Mouse (Mus musculus) kidney, postnatal 36 days (tissue): ENCODE data around the gene St6galnac3.

Experiments used
- DNase-seq, 2 experiments: peaks; one replicate each; pipeline ENCODE4 v3.0.0; 2021 to 2022; ENCODE audit warnings: mixed read lengths in 2 of 2

Gene St6galnac3

DNA sequence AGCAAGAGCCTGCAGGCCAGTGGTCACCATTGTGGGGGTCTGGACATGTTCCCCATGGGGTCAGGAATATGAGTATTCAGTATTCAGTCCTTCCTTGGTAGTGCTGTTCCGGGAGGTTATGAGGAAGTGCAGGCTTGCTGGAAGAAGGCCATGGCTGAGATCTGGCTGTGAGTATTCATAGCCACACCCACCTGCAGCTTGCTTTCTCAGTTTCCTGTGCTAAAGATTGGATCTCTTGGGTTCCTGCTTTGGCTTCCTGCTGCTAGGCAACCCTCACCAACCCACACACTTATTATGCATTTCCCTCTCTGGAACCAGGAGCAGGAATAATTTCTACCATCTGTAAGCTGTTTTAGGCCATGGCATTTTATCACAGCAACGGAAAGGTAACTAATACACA is 267.8 kb downstream of the St6galnac3 start:
- DNase-seq, result peak; percentile 8 to 31

DNA sequence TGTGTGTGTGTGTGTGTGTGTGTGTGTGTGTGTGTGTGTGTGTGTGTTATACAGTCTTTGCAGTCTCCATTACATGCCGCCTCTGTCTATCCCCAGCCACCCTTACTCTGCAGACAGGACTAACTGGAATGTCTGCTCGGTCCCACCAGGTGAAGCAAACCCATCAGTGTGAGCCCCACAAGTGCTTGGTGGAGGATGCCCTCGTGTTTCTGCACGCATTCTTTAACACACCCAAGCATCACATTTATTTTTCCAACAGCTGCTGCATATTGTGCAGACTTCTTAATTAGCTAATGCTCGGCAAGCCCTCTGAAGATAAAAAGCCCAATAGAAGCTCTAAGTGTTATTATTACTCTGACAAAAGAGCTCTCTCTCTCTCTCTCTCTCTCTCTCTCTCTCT is 268.7 kb downstream of the St6galnac3 start:
- DNase-seq, result no peak

DNA sequence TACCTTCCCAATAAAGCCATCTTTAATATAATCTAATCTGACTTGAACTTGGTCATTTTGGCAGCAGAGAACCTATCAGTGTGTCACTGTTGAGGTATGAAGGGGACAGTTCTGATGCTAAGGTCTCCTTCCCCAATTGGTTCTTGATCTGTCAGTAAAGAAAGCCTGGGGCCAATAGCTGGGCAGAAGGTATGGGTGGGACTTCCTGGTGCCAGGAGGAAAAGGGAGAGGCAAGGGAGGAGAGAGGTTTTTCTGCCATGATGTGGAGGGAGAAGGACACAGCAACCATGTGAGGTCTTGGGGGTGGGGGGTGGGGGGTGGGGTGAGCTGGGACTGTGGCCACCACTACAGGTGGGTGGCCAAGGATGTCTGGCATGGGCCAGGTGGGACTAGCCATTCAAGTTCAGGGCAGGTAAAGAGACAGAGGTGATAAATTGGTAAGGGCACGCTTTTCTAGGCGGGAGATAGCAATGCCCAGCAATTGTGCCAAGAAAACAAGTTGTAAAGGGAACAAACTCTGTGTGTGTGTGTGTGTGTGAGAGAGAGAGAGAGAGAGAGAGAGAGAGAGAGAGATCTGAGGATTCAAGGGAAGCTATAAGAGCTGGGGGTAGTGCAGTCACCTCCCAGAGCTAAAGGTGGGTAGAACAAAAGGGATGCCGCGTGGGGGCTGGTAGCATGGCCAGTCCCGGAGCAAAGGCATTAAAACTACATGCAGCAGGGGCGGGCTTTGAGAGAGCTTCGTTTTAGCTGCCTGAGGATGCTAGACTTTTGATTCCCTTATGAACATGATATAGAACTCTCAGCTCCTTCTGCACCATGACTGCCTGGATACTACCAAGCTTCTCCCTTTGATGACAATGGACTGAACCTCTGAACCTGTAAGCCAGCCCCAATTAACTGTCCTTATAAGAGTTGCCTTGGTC is 271.6 kb downstream of the St6galnac3 start:
- no peak for DNase-seq

DNA sequence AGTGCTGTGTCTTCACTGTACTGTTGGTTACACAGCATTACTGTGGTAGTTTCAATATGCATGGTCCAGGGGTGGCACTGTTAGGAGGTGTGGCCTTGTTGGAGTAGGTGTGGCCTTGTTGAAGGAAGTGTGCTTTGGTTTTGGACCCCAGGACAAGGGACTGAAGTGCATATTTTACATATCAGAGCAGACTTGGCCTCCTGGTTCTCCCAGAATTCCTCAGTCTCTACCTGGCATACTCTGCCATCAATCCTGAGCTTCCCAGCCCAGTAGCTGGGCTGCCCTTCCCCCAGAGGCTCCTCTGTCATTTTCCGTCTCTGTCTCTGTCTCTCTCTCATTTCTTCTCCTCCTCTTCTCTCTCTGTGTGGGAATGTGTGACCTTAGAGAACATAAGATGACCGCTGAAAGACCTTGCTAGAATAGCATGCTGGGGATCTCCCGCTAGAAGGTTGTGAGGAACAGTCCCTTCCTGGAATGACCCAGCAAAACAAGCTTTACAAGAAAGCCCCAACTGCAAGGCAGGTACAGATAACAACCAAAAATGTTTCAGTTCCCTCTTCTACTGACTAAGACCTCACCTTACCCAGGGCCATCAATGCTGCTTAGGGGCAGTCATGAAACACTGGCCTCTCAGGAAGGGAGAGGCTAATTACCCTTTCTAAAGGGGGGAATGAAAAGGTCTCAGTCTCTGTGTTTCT is 272.5 kb downstream of the St6galnac3 start:
- DNase-seq, result no peak

DNA sequence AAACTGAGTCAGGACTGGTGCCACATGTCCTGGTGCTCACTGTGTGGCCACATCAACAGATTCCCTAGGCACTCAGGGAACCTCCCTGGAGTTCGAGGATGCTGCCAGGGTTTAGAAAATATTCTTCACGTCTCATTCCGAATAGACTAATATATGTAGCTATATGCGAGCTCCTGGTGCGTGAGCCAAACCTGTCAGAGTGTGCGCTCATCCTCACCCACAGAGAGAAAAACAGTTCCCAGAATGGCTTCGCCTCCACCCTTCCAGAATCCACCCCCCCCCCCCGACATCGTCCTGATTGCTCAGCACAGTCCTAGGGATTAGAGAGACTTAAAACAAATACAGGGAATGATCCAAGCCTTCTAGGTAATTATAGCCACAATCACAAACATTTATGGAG is 283.6 kb downstream of the St6galnac3 start:
- no peak for DNase-seq

DNA sequence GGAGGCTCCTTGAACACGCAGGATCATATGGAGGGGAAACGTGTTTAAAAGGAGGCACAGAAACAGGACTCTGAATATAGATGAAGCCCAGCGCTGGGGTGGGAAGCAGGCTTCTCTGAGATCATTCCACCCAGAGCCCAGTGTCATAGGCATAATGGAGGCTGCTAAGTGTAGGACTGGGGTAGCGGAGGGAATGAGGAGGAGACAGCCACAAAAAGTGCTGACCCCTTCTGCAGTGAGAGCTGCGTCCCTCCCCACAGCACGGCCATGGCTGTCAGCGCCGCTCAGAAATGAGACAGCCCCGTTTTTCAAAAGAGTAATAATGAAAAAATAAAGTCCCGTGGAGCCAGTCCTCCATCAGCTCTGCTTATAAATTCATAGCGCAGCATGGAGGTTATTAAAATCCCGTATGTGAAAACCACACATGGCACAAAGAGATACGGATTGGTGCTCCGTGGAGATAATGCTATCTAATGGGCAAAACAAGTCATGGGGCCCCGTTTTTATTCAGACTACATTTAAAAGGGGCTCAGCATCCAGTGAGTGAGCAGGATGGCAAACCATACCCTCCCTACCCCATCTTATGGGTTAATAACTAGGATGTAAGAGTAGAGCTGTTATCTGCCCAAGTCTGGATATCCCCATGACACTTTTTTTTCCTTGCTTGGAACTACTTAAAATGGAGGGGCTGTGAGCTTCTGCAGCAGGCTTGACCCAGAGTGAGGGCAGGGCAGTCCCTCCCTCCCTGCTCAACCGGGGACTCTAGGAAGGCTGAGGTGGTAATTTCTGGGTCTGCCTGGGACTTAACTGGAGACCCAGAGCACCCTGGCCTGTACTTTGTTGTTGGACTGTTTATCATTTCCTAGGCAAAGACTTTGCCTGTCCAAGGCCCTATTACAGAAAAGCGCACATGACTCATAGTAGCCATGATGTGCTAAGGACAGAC is 288.6 kb downstream of the St6galnac3 start:
- DNase-seq, result no peak

DNA sequence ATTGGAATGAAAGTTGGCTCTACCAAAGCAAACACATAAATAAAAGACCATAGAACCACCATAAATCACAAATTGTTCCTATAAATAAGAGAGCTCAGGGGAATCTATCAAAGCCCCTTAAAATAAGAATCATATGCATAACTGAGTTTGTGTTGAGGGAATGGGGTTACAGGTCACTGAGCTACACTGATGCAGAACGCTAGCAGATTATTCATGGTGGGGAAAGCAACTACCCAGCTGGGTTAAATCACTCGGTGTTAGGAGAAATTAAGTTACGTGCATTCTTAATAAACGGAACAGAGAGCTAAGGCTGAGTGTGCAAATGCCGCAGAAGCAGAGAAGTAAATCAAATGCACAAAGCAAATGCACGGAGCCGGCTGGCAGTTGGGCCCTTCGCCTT is 292.0 kb downstream of the St6galnac3 start:
- no peak for DNase-seq

DNA sequence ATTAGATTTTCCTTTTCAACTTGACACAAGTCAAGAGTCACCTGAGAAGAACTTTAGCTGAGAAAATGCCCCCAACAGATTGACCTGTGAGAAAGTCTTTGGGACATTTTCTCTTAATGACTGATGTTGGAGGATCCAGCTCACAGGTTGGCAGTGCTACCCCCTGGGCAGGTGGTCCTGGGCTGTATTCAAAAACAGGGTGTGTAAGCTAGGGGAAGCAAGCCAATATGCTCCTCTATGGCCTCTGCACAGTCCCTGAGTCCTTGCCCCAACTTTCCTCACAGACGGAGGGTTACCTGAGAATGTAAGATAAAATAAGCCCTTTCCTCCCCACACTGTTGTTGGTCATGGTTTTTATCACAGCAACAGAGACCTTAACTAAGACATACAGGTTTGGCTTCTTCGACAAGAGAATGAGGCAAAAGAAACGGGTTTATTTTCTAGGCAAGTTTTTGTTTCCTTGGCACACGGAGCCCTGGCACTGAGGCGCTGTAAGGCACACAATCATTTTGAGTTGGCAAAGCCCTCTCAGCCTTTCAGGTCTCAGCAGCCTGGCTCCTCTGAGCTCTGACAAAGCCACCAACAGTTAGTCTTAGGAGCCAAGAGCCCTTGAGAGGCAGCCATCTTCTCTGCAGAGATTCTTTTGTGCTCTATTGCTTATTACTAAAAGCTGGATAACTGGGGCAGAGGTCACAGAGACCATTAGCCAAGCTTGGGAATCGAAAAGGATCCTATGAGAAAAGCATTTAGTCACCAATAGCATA is 292.7 kb downstream of the St6galnac3 start:
- DNase-seq, result no peak

DNA sequence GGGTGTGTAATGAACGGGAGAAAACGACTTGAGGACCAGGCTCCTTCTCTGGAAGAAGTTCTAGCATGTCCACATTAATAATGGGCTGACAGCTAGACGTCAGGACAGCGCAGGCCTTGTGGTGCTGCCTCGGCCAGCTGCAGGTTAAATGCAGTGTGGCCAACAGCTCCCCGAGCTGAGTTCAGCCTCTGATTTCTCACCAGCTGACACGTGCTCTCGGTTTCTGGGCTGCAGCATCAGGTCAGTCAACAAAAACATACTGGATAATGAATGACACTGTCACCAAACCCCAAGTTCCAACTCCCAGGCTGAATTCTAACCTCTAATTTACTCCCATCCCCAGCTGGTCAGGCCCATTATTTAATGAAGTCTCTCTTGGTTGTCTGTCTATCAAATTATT is 295.1 kb downstream of the St6galnac3 start:
- DNase-seq, result no peak

DNA sequence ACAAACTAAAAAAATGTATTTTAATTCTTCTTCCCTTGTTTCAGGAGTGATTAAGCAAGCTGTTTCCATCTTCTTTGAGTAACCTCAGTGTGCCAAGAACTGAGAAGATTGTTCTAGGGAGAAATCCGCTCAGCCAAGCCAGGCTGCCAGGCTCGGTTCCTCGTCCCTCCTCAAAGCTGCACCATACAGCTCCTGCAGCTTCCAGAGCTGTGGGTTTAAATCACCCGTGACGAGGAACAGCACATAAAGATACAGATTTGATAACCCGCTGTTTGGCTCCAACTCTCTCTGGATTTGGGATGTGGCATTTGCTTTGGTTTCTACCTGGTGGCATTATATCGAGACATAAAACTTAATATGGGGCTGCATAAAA is 303.1 kb downstream of the St6galnac3 start:
- no peak for DNase-seq

DNA sequence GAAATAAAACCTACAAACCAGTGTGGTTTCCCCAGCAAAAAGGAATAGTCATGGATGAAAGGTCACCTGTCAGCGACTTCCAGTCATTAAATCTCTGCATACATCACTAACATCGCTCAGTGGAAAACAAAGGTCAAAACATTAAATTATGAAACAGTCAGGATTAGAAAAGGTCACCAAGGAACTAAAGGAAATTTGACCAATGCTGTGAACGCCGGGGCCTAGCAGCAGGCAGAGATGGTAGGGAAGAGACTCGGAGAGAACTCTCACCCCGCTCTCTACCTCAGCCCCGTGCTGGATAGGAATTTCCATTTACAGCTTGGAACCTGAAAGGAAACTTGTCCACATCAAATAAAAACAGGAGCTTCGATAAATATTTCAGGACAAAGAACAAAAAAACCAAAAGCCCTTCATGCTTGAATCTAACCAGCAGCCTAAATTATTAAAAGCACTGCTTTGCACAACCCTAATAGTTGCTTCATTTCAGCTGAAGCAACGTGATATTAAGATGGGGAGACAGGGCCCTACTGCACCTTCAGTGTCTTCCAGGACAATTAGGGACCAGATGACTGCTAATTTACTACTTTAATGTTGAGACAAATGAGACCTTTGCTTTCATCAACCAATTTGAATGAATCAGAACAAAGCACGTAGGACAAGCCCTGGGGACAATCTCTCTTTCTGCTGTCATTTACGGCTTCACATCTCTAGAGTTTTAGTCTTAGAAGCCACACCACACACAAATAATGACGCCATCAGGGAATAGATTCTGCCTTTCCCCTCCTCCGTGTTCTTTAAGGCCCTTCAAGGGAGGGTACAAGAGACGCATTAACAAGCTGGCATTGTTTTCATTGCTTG is 303.7 kb downstream of the St6galnac3 start:
- DNase-seq, result no peak

DNA sequence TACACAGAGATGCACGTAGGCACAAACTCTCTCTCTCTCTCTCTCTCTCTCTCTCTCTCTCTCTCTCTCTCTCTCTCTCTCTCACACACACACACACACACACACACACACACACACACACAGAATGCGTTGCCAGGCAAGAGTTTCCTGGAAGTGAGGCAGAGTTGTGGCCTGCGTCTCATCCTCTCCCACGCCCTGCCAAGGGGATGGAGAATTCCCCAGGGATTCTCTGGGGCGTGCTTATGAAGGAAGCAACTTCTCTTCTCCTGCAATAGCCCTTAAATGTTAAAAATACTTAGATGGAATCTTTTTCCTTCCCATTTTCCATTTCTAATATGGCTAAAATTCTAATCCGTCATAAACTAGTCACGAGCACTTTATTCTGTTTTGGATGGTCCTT is 305.6 kb downstream of the St6galnac3 start:
- peak; percentile 60 to 62 for DNase-seq

DNA sequence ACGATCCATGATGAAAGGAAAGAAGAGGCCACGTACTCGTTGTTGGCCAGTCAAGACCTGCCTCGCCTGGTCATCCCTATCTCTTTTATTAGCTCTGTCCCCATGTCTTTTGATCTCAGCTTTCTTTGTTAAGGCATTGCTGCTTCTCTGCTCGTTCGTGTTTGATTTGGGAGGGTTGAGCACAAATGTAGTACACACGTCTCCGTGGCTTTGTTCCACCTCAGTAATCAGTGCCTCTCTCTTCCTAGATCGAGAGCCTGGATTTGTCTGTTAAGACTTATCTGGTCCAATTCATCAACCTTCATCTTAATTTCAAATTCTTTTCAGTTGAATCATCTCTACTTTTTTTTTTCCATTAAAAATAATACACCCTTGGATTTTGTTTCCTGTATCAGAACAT is 308.0 kb downstream of the St6galnac3 start:
- no peak for DNase-seq

DNA sequence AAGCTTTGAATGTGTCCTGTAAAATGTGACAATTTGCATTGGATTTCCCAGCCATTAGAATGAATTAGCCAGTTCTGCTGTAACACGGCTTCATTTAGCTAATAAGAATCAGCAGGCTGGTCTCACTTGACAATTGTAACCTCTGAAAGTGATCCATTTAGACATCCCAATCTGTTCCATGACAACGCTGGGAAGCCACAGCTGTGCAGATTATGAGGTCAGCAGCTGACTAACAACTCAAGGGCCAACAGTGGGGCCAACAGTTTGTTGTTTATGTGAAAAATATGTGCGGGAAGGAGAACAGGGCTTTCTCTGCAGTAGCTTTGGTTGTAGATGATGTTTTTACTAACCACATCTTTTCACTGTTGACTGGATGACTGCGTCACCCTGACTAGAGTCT is 308.6 kb downstream of the St6galnac3 start:
- DNase-seq, result no peak

DNA sequence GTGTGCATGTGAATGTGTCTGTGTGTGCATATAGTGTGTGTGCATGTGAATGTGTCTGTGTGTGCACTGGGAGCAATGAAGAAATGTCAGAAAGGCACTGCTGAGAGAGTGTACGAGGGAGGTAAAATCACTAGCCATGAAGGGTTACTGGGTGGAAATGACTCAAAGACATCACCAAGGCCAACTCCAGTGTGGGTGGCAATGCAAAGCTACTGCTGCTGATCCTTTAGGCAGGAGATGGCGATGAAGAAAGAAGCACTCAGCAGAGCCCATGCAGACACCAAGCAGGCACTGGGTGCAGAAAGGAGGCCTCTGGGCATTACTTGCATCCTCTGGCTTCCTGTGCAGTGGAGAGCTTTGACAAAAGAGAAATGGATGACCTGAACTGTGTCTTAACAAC is 310.8 kb downstream of the St6galnac3 start:
- no peak for DNase-seq

DNA sequence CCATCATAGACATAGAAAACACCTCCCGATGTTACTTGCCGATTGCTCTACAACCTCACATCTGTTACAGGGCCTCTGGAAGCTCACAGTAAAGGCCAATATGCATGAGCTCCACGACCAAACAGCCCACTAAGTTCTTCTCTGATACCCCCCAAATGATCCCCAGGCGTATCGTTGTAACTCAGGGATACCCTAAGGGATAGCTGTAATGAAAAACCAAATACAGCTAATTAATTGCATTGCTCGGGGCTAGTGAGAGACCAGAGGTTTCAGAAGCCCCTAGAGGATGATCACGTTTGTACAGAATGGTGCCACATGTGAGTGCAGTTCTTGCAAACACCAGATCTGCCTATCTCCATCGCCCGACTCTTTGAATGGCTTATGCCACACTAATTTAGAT is 315.7 kb downstream of the St6galnac3 start:
- no peak for DNase-seq

DNA sequence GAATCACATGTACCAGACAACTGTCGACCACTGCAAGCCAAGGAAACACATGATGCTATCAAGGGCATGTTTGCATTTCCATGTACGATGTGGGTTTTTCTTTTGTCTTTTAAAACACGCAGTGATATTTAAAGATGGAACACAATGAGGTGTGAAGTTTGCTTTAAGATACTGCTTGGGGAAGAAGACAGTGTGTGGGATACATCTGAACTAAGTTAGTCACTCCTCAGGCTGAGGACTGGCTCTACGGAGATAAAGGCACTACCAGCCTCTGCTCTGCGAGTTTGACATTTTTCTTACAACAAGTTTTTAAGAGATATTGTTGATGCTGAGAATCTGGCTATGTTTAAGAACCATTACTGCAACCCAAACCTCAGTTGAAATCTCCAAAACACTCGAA is 316.6 kb downstream of the St6galnac3 start:
- no peak for DNase-seq

DNA sequence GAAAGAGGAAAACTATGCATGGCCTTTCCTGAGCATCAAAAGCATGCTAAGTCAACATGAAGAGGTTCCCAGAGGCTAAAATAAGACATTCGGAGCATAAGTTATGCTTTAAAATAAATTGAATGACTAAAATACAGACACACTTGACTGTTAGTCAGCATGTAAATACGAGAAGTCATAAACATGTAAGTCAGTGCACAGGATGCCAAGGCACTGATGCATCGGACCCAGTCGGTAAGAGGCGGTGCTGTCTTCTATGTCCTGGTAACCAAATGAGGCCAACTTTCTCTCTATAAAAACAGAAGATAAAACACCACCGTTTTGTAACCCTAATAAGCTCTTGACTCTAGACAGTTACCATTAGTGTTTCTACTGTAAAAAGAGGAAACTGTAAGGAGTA is 317.3 kb downstream of the St6galnac3 start:
- no peak for DNase-seq

DNA sequence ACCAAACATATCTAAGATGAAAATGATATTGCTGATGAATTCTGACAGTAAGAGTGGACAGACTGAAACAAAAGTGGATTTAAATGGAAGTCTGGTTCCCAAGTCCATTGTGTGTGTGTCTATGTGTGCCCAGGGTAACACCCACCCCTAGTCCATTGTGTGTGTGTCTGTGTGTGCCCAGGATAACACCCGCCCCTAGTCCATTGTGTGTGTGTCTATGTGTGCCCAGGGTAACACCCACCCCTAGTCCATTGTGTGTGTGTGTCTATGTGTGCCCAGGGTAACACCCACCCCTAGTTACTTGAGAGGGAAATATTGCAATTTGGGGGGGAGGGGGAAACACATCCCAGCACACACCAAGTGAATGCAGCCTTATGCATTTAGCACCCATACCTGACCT is 318.1 kb downstream of the St6galnac3 start:
- no peak for DNase-seq

DNA sequence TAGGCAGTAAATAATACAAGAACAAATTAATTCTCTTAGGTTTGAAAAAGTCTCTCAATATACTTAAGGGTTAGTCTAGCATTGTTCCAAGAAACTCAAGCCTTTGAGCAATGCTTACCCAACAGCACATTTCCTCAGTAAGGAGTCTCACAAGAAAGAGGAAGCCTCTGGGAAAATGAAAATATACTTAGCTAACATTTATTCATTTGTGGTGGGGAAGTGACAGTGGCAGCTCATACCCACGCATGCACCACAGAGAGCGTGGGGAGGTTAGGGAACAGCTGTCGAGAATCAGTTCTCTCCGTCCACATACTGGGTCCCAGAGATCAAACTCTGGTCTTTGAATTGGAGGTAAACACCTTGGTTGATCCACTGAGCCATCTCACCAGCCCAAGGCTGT is 318.8 kb downstream of the St6galnac3 start:
- DNase-seq, result no peak

DNA sequence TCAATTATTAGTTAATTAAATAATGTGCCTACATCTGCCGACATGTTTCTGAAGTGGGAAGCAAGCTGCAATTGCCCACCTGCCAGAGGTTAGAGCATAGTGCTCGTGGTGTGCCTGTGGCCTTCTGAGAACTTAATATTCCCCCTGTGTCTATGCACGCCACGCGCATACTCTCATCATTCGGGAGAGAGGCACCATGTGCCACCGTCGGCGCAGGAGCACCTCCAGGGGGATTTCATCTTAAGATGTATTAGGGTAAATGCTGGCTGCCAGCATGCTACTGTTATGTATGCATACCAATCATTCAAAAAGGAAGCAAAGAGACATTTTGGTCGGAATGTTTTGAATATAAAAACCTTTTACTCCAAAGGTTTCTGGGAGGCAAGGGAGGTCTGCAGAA is 319.3 kb downstream of the St6galnac3 start:
- DNase-seq, result no peak
